Mouse (Mus musculus) monocyte, adult 59 days (primary cell): ENCODE data around the gene Mtcl1. TPM values are rescaled to one million over a fixed set of nuclear protein-coding genes. Genes with fewer than 3 reads are reported as not detected.

Source experiments
- total RNA-seq, 2 experiments: library from RNA; stranded (reverse); gene quantifications; one replicate each; pipeline ENCODE4 v1.2.4; 2023

Mtcl1 gene
- total RNA-seq, result under 1 TPM in 1 of 2 experiments, not detected in 1; 0.34 TPM

GRCm38 (mm10) chr17:66449460-66450341 lies at the start of gene Mtcl1:
Gene Mtcl1, minus strand, starts transcription at chr17:66449750.

Other genes starting within 250 kb of the Mtcl1 start
- gene Rab12, start 70.0 kb upstream of the Mtcl1 start, total RNA-seq, result 10 to 100 TPM; 46.9 to 48.7 TPM
- gene Themis3, start 144.9 kb upstream of the Mtcl1 start, total RNA-seq, result 1 to 10 TPM in 1 of 2 experiments, under 1 TPM in 1; 0.81 to 1.2 TPM